Mouse (Mus musculus) layer of hippocampus, adult 18-20 months (tissue): ENCODE measurements around the gene Ecm2. TPM values are rescaled to one million over a fixed set of nuclear protein-coding genes. Genes with fewer than 3 reads are reported as not detected.

Experiments used
- DNase-seq, 2 experiments: peaks; one replicate each; pipeline ENCODE4 v3.0.0; 2022; ENCODE audit warnings: low spot score in 2 of 2
- long read RNA-seq: library from polyadenylated mRNA; stranded (forward); transcript quantifications from one replicate; pipeline ENCODE4 v2.0.0, GENCODE M21; 2021
- total RNA-seq, 2 experiments: library from RNA; stranded (reverse); gene quantifications; 2 replicates each; pipeline ENCODE4 v1.2.3; 2021

Gene Ecm2
- 1 to 10 TPM; 6.5 to 8.0 TPM for total RNA-seq
- long read RNA-seq, transcript Ecm2-201 (10 exons, 3,596 nt): major isoform, 6 of 8 reads
- long read RNA-seq, partial matches to known transcripts: 1 of 8 reads
- long read RNA-seq, other reads (novel, unspliced or antisense): 1 of 8 reads

GRCm38 (mm10) chr13:49504510-49504909 lies at the start of gene Ecm2:
Ecm2 (plus strand) TSS chr13:49504810.
- no peak for DNase-seq

- no peak for DNase-seq
These were observed 44.3 kb upstream of the Ecm2 start for GRCm38 (mm10) chr13:49460276-49460675.

- peak; percentile 57 to 91 for DNase-seq
These were observed 43.8 kb upstream of the Ecm2 start for GRCm38 (mm10) chr13:49460692-49461414.

- DNase-seq: no peak
These were observed 43.0 kb upstream of the Ecm2 start for GRCm38 (mm10) chr13:49461458-49462132.

- no peak for DNase-seq
These were observed 41.7 kb upstream of the Ecm2 start for GRCm38 (mm10) chr13:49462921-49463320.

- no peak for DNase-seq
These were observed 38.7 kb upstream of the Ecm2 start for GRCm38 (mm10) chr13:49465875-49466274.

GRCm38 (mm10) chr13:49466393-49467075 lies 38.1 kb upstream of the Ecm2 start:
- DNase-seq: no peak

- DNase-seq: no peak
These were observed 37.0 kb upstream of the Ecm2 start for GRCm38 (mm10) chr13:49467585-49467984.

- DNase-seq: peak in 1 of 2 experiments; percentile 61
These were observed 35.6 kb upstream of the Ecm2 start for GRCm38 (mm10) chr13:49469002-49469401.

- DNase-seq: no peak
These were observed 34.3 kb upstream of the Ecm2 start for GRCm38 (mm10) chr13:49470319-49470718.

- no peak for DNase-seq
These were observed 33.8 kb upstream of the Ecm2 start for GRCm38 (mm10) chr13:49470806-49471205.

GRCm38 (mm10) chr13:49471981-49472675 lies 32.5 kb upstream of the Ecm2 start:
- no peak for DNase-seq

- DNase-seq: no peak
These were observed 32.0 kb upstream of the Ecm2 start for GRCm38 (mm10) chr13:49472676-49473005.

GRCm38 (mm10) chr13:49477887-49478286 lies 26.7 kb upstream of the Ecm2 start:
- no peak for DNase-seq

GRCm38 (mm10) chr13:49478851-49479374 lies 25.7 kb upstream of the Ecm2 start:
- no peak for DNase-seq

- DNase-seq: no peak
These were observed 25.2 kb upstream of the Ecm2 start for GRCm38 (mm10) chr13:49479399-49479798.

- DNase-seq: peak in 1 of 2 experiments; percentile 67
These were observed 24.6 kb upstream of the Ecm2 start for GRCm38 (mm10) chr13:49480057-49480456.

GRCm38 (mm10) chr13:49480551-49480950 lies 24.1 kb upstream of the Ecm2 start:
- DNase-seq: peak; percentile 47 to 71

GRCm38 (mm10) chr13:49485388-49485787 lies 19.2 kb upstream of the Ecm2 start:
- DNase-seq: peak in 1 of 2 experiments; percentile 68

- DNase-seq: no peak
These were observed 11.9 kb upstream of the Ecm2 start, which contains the start of gene Tes3-ps for GRCm38 (mm10) chr13:49492376-49493368. Tes3-ps (plus strand) TSS chr13:49493318.
